Mouse (Mus musculus) C2C12 (cell line): Measurements from ENCODE around the gene Gar1.

Experiments used
- CEBPB ChIP-seq: IDR thresholded peaks from one replicate; pipeline ENCODE4 v1.6.1; 2011; ENCODE audit warnings: low read depth, mild to moderate bottlenecking, control low read depth, moderate library complexity
- CTCF ChIP-seq: IDR thresholded peaks from one replicate; pipeline ENCODE4 v1.5.1; 2011; ENCODE audit not compliant: control insufficient read depth, insufficient read depth, insufficient read length
- FOSL1 ChIP-seq: IDR thresholded peaks from one replicate; pipeline ENCODE4 v1.8.0; 2011; ENCODE audit warnings: mild to moderate bottlenecking, low read length; ENCODE audit not compliant: poor library complexity, insufficient read depth, severe bottlenecking
- MAX ChIP-seq: IDR thresholded peaks from one replicate; pipeline ENCODE4 v1.6.1; 2011; ENCODE audit warnings: mild to moderate bottlenecking, control low read depth
- MYOD1 ChIP-seq: IDR thresholded peaks from one replicate; pipeline ENCODE4 v1.6.1; 2011; ENCODE audit warnings: low read depth; ENCODE audit not compliant: control insufficient read depth, insufficient read length
- MYOG ChIP-seq: IDR thresholded peaks from one replicate; pipeline ENCODE4 v1.6.1; 2011; ENCODE audit not compliant: control insufficient read depth, insufficient read length; ENCODE audit errors: extremely low read depth
- USF1 ChIP-seq: IDR thresholded peaks from one replicate; pipeline ENCODE4 v1.6.1; 2011; ENCODE audit warnings: low read depth, mild to moderate bottlenecking, control low read depth, moderate library complexity

GRCm38 (mm10) chr3:129838017-129838416 is 6.8 kb upstream of the Gar1 start:
- TF ChIP-seq MAX (no peak), CTCF (no peak), CEBPB (no peak), MYOD1 (no peak), MYOG (no peak), USF1 (no peak), FOSL1 (no peak)
